Mouse (Mus musculus): ENCODE measurements at regions not wholly inside any gene's neighbourhood (a gene's known extent, or its start where the extent isn't known, plus 50 kb on each side); places are given as distances from the start of the nearest gene placed in this dataset.

GRCm38 (mm10) chr13:64594376-64594775, 96.8 kb upstream of the Fam240b start:
- DNase-seq: no peak

- peak; percentile 29 to 34 for DNase-seq
These were observed 76.1 kb upstream of the Fam240b start for GRCm38 (mm10) chr13:64573711-64574110.

- DNase-seq: no peak
These were observed 71.3 kb upstream of the Fam240b start for GRCm38 (mm10) chr13:64568876-64569275.

- no peak for DNase-seq
These were observed 69.5 kb upstream of the Fam240b start for GRCm38 (mm10) chr13:64566966-64567708.

- DNase-seq: no peak
These were observed 68.2 kb upstream of the Fam240b start for GRCm38 (mm10) chr13:64565791-64566190.
